Mouse (Mus musculus) kidney, postnatal 25 days (tissue): Measurements from ENCODE around the gene Ewsr1.

Source experiments
- DNase-seq, 2 experiments: peaks; one replicate each; pipeline ENCODE4 v3.0.0; 2021; ENCODE audit warnings: mixed read lengths in 2 of 2

The Ewsr1 gene

DNA sequence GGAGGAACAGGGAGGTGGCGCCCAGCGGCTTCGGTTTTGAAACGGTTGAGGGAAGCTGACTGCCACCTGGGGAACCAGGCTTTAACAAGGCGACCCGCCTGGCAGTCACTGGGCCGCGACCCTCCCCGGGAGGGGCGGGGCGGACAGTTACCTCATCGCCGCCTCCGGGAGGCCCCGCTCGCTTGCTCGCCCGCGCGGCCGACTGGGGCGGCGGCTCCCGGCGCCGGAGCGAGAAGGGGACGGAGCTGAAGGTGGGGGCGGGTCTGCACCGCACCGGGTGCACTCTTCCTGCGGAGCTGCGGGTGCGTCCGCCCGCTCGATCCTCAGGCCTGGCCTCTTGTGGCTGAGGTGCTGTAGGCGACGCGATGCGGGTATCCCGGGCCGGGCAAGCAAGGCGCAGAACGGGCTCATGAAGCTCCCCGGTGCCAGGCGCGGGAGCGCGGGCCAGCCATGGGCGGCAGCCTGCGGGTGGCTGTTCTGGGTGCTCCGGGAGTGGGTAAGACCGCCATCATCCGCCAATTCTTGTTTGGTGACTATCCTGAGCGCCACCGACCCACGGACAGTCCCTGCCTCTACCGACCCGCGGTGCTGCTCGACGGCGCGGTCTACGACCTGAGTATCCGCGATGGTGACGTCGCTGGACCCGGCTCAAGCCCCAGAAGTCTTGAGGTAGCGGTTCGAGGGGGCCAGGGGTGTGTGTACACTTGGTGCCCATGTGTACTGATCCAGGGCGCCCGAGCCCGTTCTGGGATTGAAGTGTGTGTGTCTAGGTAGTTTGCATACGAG, 41.0 kb downstream of the Ewsr1 start, which contains the start of gene Rasl10a:
Gene Rasl10a, plus strand, starts transcription at position 273 of the 786 bp plus-strand sequence.
- DNase-seq = peak; percentile 58 to 82

DNA sequence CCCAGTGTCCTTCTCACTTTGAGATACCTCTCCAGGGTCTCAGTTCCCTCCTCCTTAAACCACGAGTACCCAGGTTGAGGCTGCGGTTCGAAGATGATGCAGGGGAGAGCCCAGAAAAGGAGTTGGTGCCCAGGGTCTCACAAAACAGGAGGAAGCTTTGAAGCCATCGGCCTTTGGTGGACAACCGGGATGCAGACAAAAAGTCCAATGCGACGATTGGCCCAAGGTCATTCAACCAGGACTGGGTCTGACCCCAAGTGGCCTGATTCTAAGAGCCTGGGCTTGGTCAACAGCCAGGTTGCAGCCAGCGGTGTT, 41.6 kb downstream of the Ewsr1 start:
- DNase-seq = no peak

DNA sequence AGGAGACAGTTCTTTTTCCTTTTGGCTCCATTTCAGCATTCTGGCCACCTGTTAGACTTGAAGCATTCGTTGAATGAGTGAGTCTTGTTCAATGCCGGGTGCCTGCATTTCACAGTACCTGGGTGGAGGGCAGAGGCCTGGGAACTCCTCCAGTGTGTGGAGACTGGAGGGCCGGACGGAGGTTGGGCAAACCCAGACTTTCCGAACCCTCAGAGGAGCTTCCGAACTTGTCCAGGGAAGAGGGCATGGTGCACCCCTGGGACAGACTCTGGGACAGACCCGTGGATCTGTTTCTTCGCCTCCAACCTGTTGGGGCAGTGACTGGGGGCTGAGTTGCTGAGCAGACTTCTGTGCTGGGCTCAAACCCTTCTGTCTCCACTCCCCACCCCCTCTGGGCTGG, 42.0 kb downstream of the Ewsr1 start:
- no peak for DNase-seq

DNA sequence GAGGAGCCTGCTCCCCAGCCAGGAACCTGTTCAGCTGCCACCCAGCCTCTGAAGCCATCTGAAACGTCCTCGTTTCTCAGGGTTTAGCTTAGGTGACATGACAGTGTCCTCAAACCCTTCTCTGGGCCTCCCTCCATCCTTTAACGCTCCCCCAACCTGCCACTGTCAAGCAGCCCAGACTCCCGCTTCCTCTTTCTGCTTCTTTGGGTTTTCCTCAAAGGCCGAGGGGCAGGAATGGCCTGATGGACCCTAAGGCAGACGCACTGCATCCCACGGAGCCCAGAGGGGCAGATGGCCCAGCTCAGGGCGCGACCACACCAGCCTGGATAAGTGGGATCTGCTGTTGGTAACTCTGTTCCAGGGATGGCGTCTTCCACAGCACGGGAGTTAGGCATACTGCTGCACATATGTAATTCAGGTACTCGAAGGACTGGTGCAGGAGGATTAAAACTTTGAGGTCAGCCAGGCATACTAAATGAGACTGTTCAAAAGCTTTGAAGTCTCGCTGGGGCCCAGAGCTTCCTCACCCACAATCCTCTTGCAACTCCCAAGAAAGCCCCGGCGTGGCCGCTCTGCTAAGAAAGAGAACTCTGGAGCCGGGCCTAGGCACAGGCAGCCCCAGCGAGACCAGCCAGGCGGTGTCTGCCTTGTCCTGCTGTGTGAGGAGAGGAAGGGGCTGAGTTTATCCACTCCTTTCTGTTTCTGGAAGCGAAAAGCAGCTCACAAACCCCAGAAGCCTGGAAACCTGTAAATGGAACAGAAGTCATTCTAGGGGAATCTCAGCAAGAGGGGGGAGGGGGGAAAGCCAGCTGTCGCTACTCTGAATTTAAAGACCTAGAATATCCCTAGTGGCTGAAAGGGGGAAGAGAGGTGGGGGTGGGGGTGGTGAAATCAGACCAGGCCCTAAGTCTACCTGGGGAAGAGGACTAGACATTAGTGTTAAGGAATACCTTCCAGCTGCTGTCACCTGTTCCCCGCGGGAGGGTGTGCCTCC, 42.8 kb downstream of the Ewsr1 start:
- no peak for DNase-seq

DNA sequence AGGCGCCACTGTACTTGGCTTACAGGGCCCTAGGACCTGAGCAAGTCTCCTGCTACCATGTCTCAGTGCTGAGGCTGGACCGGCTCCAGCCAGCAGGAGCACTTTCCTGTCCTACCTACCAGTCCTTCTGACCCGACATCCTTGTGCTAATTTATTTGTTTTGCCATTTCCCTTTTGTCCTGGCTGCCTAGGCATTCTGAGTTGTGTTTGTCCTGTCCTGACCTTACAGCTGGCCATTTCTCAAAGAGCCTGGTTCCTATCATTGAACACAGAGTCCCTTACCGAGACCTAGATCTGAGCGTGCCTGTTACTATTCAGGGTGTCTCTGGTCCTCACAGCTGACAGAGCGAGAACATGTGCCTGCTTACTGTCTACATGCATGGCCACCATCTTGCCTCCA, 44.2 kb downstream of the Ewsr1 start:
- DNase-seq = peak; percentile 31 to 67

DNA sequence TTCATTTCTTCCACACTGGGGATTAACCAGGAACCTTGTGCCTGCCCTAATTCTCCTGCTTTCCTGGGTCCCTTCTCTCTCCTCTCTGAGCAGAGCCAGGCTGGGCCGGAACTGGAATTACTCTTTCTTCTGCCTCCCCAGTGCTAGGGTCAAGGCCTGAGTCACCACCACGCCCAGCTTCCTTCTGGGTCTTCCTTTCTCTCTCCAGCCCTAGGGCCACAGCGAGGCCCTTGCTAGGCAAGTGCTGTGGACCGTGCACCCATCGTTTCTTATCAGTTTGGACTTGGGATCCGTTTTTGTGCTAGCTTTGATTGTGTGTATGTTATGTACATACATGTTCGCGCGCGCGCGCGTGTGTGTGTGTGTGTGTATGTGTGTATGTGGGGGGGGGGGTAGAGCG, 44.9 kb downstream of the Ewsr1 start:
- DNase-seq = no peak

DNA sequence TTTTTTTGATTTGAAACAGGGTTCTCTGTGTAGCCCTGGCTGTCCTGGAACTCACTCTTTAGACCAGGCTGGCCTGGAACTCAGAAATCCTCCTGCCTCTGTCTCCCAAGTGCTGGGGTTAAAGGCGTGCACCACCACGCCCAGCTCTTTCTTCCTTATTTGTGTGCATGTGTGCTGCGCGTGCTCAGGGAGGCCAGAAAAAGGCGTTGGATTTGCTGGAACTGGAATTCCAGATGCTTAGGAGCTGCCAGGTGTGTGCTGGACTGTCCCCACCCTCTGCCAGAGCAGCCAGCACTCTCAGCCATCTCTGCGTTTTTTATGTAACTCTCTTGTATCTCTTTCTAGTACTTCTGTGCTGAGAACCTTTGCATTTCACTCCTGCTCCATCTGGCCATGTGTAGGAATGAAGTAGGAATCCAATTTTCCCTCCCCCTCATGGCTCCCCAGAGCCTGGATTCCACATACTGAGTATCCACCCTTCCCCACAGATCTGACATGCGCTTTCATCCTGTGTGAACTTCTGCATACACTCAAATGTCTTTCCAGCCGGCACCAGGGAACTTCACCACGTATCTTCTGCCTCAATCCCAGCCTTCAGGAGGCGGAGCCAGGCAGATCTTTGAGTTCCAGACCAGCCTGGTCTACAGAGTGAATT, 46.7 kb downstream of the Ewsr1 start:
- DNase-seq = no peak

DNA sequence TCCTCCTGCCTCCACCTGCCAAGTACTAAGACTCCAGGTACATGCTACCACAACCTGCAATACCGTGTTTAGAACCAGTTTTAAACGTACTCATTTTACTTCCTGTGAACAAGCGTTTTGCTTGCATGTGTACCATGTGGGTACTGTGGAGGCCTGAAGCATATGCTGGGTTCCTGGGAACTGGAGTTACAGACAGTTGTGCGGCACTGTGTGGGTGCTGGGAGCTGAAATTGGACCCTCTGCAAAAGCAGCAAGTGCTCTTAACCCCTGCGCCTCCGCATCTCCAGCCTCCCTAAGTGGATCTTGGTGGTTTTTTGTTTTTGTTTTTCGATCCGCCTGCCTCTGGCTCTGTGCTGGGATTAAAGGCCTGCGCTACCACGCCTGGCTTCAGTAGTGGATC, 47.4 kb downstream of the Ewsr1 start:
- DNase-seq = no peak

DNA sequence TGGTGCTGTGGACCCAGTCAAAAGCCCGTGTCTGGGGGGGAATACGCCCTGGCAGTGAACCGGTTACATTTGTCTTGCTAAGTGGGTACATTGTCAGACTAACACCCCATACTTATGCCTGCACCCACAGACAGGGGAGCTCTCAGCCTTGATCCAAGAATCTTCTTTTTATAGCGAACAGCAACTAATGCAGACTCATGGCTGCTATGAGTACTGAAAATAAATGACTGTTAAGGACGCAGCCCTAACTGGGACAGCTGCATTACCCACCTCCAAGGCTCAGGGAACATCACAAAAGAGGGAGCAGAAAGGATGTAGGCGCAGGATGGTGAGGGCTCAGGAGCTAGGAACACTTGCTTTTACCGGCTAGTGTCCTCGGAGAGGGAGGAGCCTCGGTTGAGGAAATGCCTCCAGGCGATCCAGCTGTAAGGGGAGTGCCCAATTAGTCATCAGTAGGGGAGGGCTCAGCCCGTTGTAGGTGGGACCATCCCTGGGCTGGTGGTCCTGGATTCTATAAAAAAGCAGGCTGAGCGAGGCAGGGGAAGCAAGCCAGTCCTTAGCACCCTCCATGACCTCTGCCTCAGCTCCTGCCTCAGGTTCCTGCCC, 52.6 kb downstream of the Ewsr1 start:
- DNase-seq = no peak

DNA sequence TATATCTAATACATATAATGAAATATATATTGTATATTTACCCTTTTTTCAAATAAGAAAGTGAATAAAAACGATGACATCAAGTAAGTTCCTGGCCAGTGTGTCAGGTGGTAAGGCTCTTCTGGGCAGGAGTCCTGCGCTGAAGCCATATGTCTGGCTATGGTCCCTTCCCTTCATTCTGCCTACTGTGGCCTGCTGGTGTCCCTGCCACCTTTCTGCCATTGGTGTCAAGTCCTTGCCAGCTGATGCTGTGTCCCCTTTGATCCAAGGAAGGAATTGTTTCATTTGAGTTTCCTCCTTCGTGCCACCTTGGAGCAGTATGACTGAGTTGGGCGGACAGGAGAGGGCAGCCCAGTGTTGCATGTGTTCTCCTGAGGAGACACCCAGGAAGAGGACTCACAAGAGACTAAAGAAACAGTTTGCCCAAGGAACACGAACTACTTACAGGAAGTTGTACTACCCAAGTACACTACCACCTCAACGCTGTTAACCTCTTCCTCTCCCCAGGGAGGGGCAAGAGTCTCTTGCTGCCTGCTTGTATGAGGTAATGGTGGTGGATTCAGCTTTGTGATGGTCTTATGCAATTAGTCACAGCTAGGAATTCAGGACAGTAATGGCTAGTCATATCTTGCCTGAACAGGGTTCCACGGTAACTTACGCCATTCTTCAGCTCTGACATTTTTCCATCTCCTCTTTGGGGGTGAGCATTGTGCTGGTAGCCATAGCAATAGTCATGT, 56.3 kb downstream of the Ewsr1 start:
- no peak for DNase-seq

DNA sequence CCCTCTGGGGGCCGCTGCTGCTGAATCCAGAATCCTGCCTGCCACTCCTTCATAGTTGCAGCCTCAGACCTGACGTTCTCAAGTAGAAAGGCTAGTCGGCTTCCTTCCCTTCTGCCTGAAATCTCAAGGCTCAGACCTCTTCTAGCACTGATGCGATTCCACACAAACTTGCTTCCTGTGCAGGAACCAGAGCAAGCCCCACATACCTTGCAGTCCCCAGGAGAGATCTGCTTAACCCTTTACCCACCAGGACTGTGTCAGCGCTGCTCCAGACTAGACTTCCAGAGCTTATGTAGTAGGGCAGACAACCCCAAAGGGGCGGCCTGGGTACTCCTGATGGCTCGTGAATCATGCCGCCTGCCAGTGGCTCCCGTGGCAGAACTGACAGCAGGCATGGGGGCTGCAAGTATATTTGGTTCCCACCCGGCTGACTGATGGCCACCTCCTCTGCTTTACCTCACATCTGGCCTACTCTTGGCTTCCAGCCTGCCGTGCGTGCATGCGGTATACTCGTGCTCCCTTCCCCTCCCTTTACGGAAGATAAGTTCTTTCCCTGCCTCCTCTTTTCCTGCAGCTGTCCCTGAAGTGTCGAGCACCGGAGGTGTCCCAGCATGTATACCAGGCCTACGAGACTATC, 57.8 kb downstream of the Ewsr1 start:
- DNase-seq = no peak

DNA sequence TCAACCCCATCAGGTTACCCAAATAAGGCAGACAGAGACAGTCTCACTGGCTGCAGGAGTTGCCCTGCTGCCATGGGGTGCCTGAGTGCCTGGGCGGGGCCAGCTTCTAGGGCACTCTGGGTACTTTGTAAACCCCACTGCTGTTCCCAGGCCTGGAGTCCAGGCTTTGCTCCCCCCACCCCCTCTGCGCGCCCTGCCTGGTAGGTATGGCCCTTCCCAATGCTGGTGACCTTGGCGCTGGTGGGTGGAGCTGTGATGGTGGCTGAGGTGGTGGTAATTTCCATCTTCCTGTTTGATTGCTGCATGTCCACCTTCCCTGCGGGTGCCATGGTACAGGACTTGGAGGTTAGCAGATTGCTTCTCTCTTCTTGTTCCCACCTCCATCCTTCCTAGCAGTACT, 58.5 kb downstream of the Ewsr1 start:
- no peak for DNase-seq

DNA sequence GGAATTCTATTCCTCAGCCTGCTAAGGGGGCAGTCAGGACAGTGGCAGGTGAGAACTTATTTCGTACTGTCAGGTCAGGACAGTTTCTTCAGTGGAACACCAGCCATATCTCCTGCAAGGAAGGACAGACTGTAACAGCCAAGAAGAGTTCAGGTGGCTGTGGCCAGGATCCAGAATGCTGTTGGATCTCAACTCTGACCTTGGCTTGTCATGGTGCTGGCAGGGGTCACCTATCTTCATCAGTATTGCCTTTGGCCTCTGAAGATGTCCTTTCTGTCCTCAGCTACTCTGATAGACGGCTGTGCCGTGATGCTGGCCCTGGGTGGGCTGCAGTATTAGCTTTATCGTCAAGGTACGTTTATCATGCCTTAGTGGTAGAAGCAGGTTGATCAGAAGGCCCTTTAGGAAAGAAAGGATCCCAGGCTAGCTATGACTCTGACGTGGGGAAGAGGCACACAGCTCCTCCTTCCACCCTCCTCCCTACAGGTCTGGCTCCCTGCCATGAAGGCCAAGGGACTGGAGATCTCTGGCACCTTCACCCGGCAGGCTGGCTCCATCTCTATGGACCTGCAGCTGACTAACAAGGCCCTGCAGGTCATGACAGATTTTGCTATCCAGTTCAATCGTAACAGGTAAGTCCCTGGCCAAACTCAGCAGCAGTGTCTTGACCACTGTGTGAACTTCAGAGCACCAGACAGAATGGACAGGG, 61.8 kb downstream of the Ewsr1 start:
- peak; percentile 62 to 78 for DNase-seq

DNA sequence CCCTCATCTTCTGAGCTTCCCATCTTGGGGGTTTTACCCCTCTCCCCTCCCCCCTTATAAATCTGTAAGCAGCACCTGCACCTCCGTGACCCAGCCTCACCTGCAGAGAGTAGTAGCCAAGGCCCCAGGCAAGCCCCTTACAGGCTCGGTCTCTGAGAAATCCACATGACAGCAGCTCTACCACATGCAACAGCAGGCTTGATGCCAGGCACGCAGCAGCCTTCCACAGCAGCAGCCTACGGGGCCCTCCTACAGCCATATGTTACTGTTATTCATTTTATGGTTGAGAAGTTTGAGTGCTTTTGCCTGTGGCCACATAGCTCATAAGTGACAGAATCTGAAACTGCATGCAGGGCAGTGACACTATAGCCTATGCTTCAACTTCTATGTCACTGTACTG, 63.6 kb downstream of the Ewsr1 start:
- DNase-seq = no peak

DNA sequence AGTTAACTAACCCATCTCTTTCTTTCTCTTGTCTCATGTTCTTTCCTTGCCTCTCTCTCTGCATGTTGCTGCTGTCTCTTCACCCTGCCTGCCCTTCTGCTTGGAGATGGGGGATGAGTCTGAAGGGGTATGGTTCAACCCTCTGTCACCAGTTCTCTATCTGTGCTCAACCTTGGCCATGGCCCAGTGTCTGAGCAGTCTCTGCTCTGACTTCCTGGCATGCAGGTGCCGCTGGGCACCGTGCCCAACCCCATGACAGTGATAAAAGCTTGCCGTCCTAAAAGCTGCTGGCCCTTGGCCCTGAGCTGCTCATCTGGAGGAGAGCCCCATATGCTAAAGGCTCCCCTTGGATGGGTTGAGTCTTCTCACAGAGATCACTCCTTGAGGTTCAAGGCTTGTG, 65.9 kb downstream of the Ewsr1 start:
- DNase-seq = peak; percentile 67 to 75

DNA sequence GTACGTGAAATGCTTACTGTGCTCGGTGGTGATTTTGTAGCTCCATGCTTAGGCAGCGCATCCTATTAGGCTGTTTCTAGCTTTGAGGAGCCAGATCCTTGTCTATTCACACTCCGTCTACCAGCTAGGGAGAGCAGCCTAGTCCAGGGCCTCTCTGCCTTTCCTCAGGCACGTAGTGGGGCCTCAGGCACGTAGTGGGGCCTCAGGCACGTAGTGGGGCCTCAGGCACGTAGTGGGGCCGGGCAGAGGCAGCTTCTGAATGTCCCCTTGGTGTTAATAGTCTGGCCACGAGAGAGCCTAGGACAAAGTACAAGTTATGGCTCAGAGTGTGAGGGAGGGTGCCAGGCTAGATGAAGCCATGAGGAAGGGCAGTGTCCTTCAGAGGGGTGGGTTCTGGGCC, 66.4 kb downstream of the Ewsr1 start:
- no peak for DNase-seq

DNA sequence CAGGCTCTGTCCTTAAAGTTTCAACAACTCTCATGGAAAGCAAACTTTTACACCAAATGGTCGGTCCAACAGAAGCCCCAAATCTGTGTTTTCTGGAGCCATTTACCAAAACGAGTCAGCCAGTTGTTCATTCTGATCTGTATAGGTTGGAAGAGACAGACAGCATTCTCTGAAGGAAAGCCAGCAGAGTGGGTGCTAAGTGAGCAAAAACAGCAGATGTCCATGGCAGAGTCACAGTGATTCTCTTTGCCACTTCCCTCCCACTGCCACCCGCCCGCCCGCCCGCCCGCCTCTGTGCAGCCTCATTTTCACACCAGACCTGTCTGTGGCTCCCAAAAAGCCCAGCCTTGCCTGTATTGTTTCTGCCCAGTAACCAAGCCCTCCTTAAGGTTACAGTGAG, 70.8 kb downstream of the Ewsr1 start:
- DNase-seq = no peak

DNA sequence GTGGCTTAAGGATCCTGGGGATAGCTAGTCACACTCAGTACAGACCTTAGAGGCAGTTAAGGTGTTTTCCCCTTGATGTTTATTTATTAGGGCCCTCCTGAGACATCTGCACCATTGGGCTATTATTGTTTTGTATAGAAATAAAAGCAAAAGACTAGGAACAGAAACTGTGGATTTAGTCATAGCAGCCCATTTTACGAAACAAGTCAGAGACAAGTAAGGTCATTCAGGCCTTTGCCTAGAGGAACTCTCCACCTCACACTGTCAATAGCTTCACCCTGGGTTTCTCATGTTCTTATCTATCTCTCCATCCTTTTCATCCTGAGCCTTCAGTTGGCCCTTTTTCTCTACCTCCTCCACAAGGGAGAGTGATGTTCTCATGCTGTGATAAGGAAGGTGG, 74.0 kb downstream of the Ewsr1 start:
- no peak for DNase-seq
